Mouse (Mus musculus) heart, postnatal 25 days (tissue): ENCODE results near the gene Socs4. TPM values are rescaled to one million over a fixed set of nuclear protein-coding genes. Genes with fewer than 3 reads are reported as not detected.

Experiments
- DNase-seq: peaks from one replicate; pipeline ENCODE4 v3.0.0; 2022; ENCODE audit warnings: low spot score
- intact Hi-C: fragments of 180-260 bp; cut with DNase I; formaldehyde crosslinking; loops from one replicate; pipeline ENCODE4 v1.15.1; 2025
- total RNA-seq, 2 experiments: library from RNA; stranded (reverse); gene quantifications; 2 replicates each; pipeline ENCODE4 v1.2.3; 2021

Gene Socs4
- total RNA-seq = 10 to 100 TPM; 13.1 to 16.9 TPM

DNA sequence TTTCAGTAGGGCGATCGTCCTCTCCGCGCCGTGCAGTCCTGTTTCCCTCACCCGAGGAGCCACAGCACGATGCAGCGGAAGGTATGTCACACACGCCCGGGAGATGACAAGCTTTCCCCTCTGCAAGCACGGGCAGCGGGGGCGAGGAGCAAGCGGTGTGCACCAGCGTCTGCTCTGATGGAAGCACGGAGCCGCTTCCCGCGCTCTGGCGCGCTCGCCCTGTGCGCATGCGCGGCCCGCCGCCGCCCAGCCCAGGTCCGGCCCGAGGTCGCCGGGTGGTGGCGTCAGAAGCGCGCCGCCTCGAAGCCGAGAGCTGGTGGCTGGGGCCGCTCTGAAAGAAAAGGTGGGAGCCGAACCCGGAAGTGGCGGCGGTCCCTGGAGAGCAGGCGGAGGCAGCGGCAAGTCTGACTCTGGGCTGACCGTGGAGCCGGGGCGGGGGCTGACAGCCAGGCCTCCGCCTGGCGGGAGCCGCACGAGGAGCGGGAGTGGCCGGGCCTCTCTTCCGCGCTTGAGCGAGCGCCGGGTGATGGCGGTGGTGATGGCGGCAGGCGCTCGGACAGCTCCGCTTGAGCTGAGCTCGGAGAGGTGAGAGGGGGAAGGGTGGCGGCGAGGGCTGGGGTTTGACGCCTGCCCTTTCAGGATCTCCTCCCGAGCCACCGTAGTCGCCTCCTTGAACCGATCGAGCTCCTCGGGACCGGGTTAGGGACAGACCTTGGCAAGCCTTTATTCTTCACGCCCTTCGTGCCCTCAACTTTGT is at the start of gene Socs4, which contains the start of gene Wdhd1:
TSS of gene Socs4 (plus strand) at position 295 of the 757 bp plus-strand sequence.
TSS of gene Wdhd1 (minus strand) at position 221 of the 757 bp plus-strand sequence.
- intact Hi-C loops = loop anchor here (5.0 kb wide), 1 partner anchor 120 kb away; no protein-coding TSS in a partner anchor
- DNase-seq = peak; percentile 92

GRCm38 (mm10) chr14:47229796-47230376 is 46.8 kb upstream of the Socs4 start:
- intact Hi-C loops = no loop called here
- no peak for DNase-seq

DNA sequence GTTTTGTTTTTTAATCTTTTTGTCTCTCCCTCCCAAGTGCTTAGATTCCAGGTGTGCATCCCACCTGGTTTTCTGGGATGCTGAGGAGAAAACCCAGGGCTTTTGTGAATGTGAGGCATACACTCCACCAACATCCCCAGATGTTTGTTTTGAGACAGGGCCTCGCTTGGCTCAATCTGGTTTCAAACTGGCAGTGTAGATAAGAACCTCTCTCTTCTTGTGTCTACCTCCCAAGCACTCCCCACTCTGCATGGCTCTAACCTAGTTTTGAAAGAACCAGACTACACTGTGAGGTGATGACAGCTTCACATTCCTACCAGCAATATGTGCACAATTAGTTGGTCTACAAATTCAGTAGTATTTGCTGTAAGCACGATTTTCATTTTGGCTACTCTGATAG is 43.1 kb upstream of the Socs4 start:
- intact Hi-C loops = no loop called here
- no peak for DNase-seq

GRCm38 (mm10) chr14:47234032-47234431 is 42.7 kb upstream of the Socs4 start:
- intact Hi-C loops = no loop called here
- DNase-seq = no peak

DNA sequence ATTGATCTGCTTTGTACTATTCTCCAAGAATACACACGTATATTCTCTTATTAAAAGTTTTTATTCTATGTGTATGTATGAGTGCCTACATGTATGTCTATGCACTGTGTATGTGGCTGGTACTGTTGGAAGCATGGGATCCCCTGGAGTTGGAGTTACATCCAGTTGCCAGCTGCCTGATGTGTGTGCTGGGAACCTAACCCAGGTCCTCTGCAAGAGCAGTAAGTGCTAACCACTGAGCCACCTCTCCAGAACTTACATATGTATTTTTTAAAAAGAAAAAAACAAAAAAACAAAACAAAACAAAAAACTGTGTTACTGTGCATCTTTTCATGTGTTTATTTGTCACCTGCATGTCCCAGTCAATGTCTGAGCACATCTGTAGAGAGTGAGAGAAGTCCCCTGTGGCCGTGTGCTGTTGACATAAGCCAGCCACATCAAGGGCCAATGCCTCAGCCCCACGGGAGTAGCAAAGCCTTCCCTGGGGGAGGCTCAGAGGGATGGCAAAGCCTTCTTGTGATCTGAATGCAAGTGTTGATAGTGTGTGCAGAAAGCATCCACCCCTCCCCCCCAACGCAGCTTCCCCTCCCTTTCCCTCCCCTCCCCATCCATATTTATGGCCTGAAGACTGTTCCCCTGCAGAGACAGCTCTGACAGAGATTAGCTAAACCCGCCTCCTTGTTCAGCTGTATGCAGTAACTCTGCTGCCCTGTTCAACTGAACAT is 42.0 kb upstream of the Socs4 start:
- intact Hi-C loops = no loop called here
- no peak for DNase-seq

- DNase-seq = no peak
- intact Hi-C loops = no loop called here
Observed at GRCm38 (mm10) chr14:47236491-47236890, 40.2 kb upstream of the Socs4 start.

DNA sequence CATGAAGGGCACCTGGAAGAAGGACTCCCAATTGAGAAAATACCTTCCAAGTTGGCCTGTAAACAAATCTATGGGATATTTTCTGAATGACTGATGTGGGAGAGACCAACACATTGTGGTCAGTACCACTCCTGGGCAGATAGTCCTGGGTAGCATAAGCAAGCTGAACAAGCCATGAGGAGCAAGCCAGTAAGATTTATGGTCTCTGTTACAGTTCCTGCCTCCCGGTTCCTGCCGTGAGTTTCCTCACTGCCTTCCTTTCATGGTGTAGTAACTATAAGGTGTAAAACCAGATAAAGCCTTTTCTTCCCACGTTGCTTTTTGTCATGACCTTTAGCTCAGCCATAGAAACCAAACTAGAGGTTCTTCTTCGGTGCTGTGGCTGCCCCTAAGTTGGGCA is 39.4 kb upstream of the Socs4 start:
- intact Hi-C loops = no loop called here
- no peak for DNase-seq

DNA sequence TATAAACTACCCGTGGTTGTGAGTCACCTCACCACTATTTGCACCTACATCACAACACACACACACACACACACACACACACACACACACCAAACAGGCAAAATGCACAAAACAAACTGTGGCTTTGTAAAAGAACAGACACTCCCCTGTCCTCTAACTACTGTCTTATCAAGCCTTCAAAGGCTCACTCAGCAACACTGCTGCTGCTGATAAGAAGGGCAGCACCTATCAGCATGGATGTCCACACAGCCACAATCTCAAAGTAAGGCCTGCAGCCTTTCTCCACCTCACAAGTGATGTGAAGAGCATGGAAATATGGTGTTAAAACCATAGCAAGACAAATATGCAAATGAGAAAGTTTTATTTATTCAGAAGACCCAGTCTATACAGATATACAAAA is 36.1 kb upstream of the Socs4 start:
- intact Hi-C loops = loop anchor here (10.0 kb wide), 1 partner anchor 146 kb away; no protein-coding TSS in a partner anchor
- DNase-seq = no peak

DNA sequence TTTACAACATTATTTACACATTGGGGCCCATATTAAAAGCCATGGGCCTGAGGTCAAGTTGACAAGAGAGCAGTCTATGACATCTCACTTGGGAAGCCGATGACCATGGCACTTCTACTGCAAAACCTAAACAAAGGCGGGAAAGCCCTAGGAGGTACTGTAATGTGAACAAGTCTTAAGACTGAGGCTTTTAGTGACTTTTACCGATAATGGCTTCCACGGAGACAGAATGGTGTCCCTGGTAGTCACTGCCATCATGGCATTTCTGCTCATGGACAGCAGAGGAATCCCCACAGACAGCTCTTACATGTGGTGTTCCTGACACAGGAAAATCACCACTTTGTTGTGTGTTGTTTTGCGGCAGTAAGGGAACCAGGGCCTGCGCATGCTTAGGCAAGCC is 35.7 kb upstream of the Socs4 start:
- no peak for DNase-seq
- intact Hi-C loops = loop anchor here (10.0 kb wide), 1 partner anchor 146 kb away; no protein-coding TSS in a partner anchor

GRCm38 (mm10) chr14:47242753-47243152 is 34.0 kb upstream of the Socs4 start:
- DNase-seq = no peak
- intact Hi-C loops = loop anchor here (10.0 kb wide), 1 partner anchor 148 kb away; no protein-coding TSS in a partner anchor

- intact Hi-C loops = loop anchor here (5.0 to 10.0 kb wide), 2 partner anchors 155 to 368 kb away; partner anchors contain the start of gene Samd4
- DNase-seq = no peak
Observed at GRCm38 (mm10) chr14:47249839-47250238, 26.9 kb upstream of the Socs4 start.

- intact Hi-C loops = no loop called here
- DNase-seq = no peak
Observed at GRCm38 (mm10) chr14:47264866-47265265, 11.9 kb upstream of the Socs4 start.

GRCm38 (mm10) chr14:47265829-47266228 is 10.9 kb upstream of the Socs4 start:
- DNase-seq = no peak
- intact Hi-C loops = no loop called here

- no peak for DNase-seq
- intact Hi-C loops = no loop called here
Observed at GRCm38 (mm10) chr14:47269056-47269455, 7.7 kb upstream of the Socs4 start.

- no peak for DNase-seq
- intact Hi-C loops = no loop called here
Observed at GRCm38 (mm10) chr14:47269706-47270105, 7.0 kb upstream of the Socs4 start.

- DNase-seq = no peak
- intact Hi-C loops = no loop called here
Observed at GRCm38 (mm10) chr14:47273751-47274150, 3.0 kb upstream of the Socs4 start.

DNA sequence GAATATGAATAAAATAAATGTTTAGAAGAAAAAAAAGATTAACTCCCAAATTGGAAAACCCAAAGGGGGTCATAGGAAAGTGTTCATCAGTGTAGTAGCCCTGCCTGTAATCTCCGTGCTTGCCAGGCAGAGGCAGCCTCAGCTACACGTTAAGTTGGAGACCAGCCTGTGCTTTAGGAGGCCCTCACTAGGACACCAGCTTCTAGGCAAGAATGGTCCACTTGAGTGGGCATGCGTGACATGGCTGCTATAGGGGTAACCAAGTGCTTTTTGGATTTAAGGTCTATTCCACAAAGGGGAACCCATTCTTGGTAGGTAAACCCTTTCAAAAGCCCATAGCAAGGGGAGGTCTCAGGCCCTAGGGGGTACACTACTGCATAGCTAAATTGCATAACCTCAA is 1.3 kb upstream of the Socs4 start:
- intact Hi-C loops = loop anchor here (5.0 kb wide), 1 partner anchor 122 kb away; no protein-coding TSS in a partner anchor
- DNase-seq = no peak

DNA sequence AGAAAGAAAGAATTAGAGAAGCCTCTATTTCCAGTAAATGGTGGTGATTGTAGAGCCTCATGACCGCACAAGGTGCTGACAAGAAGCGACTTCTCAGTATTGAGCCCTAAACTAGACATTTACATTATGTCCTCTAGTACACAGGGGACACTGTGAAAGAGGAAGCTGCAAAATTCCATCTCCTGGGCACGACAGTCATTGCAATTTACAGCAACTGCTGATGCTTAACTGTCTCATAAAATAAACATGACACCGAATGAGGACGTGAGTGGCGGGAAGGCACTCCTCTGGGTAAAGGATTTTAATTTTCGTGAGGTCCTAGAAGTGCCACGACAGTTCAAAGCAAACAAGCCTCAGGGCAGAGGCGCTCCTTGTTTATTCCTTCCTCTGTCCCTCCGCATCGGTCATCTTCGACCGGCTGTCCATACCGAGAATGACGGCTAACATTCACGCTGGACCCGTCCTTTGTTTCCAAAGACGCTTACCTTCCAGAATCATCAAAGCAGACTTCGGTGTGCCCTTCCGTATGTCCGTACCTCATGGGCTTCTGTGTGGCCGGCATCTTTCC is 611 bp upstream of the Socs4 start:
- intact Hi-C loops = loop anchor here (5.0 kb wide), 1 partner anchor 121 kb away; no protein-coding TSS in a partner anchor
- DNase-seq = no peak

DNA sequence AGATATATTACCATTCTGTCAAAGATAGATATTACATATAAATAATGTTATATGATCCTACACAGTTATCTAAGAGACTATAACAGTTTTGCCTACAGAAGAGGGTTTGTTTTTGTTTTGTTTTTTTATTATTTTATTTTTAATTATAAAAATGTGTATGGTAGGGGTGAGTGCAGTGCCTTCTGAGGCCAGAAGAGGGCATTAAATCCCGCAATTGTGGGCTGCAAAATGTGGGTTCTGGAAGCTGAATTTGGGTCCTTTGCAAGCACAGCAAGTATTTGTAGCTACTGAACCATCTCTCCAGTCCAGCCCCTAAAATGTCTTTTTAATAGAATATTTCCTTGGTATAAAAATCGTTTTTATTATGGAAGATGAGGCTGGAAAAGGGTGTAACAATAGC is 2.3 kb downstream of the Socs4 start:
- no peak for DNase-seq
- intact Hi-C loops = loop anchor here (5.0 kb wide), 1 partner anchor 118 kb away; no protein-coding TSS in a partner anchor

- intact Hi-C loops = no loop called here
- DNase-seq = no peak
Observed at GRCm38 (mm10) chr14:47281535-47281934, 4.8 kb downstream of the Socs4 start.
